Mouse (Mus musculus): ENCODE measurements around the gene Chst11. TPM values are rescaled to one million over a fixed set of nuclear protein-coding genes. Genes with fewer than 3 reads are reported as not detected.
"Not testable (repeated sequence)": the region's sequence is repeated elsewhere in the genome, so short reads cannot be mapped to it uniquely, and the experiment has no call there.

Chst11 gene
- polyA plus RNA-seq, 1 experiment: 9.6 TPM

DNA sequence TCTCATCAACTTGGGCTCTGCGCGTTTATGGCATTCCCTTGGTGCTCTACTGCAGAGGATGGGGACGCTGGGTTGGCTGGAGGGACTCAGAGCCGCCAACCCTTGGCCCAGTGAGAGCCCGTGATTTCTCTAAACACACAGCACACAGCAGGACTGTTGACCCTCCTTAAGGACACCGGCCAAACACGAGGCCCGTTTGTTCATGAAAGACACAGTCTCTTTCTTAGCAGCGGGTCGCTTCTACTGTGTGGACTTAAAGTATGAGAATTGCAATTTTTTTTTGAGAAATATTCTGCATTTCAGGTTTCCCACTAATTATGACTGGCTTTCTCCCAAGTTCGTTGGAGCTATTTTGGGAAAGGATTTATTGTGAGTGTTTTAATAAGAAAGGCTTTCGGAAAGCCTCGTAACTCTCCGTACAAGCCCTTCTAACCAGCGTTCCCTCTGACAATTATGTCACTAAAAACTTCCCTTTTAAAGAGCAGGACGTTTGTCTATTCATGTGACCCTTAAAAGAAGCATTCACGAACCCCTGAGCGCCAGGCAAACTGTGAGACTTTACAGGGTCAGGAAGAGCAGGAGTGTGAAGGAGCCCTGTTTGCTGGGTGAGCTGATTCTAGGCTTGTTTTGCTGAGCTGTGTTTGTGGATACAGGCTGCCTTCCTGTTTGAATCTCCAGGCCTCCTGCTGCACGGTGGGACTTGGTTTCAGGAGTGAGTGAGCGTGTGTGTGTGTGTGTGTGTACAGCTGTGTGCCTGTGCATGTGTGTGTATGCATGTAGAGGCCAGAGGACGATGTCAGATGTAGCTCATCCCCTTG lies 122.8 kb downstream of the Chst11 start:
- DNase-seq (ENCODE audit: low read depth): no peak

DNA sequence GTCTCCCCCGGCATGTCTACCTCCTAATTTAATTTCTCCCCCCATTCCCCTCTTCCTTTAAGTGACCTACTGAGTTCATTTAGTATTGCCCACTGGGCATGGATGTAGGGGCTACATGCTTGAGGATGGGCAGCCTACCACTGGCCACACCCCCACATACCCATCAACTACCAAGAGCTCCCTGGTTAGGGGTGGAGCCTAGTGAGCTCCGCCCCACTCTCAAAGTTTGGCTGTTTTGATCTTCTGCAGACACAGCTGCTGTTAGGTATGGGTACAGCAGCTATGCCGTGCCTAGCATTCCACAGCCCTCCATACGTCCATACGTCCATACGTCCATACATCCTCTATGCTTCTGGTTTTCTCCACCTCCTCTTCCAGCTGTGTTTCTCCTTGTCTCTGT lies 123.6 kb downstream of the Chst11 start:
- DNase-seq (ENCODE audit: low read depth): no peak

DNA sequence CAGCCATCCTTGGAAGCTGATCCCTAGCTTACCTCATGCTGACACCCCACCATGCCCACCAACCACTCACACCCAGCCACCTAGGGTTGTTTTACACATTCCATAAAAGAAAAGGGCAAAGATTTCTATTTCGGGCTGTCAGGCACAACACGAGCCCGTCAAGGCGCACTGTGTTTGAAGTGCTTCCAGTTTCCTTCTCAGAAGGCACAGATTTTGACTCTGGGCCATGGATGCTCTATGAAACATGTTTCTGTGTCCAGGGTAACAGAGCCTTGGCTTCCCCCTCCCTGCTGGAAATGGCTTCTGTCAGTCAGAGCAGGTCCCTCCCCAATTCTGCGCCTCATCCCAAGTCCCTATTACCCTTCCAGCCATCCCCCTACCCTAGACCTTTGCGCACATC lies 125.7 kb downstream of the Chst11 start:
- DNase-seq (ENCODE audit: low read depth): no peak

DNA sequence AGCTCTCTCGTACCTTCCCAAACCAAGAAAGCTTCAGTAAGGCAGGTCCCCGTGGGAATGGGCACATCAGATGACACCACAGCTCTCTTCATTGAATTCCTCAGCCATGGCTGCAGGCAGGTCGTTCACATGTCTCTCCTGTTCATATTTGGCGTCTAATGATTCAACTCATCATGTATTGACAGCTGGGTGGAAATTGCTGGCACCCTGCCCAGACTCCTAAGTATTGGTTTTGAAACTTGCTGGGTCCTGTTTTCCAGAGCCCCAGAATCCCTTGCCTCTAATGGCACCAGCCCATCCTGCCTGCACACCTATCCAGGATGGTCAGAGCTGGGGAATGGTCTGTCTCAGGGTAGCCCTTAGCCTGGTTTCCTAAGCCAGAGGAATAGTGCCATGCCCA lies 127.0 kb downstream of the Chst11 start:
- DNase-seq (ENCODE audit: low read depth): no peak

DNA sequence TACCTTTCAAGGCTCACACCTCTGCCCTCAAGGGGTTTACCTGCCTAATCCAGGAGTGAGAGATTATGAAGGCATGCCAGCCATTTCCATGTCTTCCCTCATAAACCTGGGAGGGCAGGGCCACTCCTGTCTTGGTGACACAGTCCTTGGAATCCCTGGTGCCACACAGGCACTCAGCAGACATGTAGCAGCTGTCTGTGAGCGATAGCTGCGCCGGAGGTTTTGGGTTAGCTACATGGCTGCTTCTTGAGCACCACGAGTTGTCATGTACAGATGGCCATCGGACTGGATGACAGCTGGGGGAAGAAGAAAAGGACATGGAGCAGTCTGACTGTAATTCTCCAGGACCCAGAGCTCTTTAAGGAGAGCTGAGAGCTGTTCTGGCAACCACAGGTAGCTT lies 129.3 kb downstream of the Chst11 start:
- no peak for DNase-seq (ENCODE audit: low read depth)

DNA sequence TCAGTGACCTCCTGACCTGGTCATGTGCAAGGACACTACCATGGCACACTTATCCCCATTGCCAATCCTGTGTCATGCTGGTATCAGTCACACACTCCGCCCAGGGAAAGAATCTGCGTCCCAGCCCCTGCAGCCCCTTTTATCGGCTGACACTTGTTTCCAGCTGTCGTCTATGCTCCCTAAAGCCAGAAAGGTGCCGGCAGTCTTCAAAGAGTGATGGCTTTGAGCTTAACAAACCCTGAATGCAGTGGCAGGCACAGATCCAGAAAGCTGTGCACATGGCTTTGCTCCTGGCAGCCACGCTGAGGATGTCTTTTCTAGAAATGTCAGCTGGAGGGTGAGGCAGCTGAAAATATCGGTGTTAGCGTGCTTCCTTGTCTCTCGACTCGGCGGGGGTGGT lies 131.6 kb downstream of the Chst11 start:
- no peak for DNase-seq (ENCODE audit: low read depth)

DNA sequence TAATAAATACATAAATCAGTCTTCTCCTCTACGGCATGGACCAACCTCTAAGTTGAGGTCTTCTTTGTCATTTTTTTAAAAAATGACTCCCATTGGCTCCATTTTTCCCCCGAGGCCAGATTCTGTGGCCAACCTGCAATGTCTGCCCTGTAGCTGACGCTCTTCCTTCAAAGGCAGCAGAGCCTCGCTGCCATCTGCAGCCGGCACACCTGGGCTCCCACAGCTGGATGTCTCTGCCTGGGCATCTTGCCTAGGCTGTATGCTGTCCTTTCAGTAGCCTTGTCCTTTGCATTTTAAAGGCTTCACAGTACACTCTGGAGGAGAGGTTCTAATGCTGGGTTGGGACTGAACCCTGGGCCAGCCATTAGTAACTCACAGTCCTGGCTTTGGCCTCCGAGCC lies 132.6 kb downstream of the Chst11 start:
- DNase-seq (ENCODE audit: low read depth): no peak

DNA sequence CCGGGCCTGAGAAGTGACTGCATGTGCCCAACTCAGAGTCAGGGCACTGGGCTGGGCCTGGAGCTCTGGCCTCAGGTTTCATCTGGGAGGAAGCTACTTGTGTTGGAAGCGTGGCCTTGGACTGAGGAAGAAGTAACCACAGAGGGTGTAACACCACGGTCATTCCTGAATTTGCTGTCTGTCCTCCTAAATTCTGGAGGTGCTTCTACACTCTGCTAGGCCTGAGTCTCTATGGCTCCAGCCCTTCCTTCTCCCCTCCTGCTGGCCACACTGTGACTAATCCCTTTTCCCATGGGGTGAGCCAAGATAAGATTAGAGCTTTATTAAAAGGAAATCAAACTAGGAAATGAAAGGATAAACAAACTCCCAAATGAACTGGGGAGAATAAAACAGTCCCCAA lies 133.3 kb downstream of the Chst11 start:
- DNase-seq (ENCODE audit: low read depth): no peak

DNA sequence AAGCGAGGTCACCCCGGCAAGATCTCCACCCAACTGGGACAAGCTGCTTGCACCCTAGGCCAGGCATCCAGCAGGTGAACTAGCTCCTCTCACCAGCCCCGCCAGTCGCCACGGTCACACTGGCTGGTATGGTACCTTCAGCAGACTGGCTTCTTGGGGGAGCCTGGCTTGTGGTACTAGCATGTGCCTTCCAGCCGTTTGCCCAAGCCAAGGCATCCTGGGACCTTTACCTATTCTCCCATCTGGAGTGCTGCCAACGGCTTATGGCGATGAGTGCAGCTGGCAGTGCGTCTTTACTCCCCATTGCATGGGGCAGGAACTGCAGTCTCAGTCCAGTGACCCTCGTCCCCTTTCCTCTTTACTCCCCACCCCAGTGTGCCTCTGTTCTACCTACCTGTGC lies 133.7 kb downstream of the Chst11 start:
- DNase-seq (ENCODE audit: low read depth): no peak

DNA sequence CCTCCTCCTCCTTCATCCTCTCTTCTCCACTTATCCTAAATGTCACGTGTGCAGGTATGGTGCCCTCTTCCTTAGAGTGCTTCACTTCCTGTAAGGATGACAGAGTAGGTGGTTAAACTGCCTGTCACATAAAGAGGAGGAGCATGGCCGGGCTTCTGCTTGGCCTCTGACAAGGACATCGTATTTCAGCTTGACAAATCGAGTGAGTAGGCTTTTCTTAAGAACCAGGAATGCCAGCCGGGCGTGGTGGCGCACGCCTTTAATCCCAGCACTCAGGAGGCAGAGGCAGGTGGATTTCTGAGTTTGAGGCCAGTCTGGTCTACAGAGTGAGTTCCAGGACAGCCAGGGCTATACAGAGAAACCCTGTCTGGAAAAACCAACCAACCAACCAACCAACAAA lies 134.2 kb downstream of the Chst11 start:
- DNase-seq (ENCODE audit: low read depth): not testable (repeated sequence)

DNA sequence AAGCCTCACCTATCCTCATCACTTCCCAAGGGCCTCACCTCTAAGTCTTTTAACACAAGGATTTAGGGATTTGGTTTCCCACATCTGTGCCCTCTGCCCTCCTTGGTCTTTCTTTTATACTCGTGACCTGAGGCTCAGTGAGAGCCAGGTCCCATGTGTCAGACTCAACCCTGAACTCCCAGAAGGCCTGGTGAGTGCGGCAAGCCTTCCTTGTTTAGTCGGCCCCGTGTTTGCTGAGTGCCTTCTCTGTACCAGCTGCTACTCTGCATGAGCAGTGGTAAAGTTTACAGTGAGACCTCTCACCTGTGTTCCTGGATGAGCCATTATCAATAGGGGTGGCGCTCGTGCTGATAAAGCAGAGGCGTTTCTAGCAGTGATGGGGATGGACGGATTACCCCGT lies 134.6 kb downstream of the Chst11 start:
- DNase-seq (ENCODE audit: low read depth): no peak

DNA sequence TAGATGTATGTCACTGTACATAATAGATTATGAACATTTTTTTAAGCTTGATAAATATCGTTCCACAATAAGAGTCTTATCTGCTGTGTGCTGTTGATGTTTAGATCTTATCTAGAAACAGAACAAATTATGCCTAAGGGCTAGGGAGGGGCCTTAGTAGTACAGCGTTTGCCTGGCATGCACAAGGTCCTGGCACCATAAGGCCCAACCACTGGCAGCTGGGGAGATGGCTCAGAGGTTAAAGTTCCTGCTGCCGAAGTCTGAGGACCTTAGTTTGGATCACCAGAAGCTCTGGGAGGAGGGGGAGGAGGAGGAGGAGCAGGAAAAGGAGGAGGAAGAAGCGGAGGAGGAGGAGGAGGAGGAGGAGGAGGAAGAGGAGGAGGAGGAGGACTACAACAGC lies 135.6 kb downstream of the Chst11 start:
- DNase-seq (ENCODE audit: low read depth): no peak

DNA sequence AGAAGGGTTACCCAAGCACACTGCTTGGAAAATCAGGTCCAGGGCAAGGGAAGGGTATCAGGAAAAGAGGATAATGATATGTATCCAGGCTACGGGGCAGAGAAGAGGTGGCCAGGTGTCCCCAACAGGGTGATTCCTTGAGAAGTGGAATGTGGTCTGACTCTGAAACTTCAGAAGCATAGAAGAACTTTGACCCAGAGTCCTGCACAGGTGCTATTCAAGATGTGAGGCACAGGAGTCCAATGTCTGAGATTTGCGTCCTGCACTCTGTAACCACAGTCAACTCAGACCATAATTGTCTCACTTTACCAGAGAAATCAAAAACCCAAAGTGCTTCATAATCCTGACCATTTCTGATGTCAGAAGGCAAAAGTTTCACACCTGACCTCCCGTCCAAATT lies 139.3 kb downstream of the Chst11 start:
- no peak for DNase-seq (ENCODE audit: low read depth)

DNA sequence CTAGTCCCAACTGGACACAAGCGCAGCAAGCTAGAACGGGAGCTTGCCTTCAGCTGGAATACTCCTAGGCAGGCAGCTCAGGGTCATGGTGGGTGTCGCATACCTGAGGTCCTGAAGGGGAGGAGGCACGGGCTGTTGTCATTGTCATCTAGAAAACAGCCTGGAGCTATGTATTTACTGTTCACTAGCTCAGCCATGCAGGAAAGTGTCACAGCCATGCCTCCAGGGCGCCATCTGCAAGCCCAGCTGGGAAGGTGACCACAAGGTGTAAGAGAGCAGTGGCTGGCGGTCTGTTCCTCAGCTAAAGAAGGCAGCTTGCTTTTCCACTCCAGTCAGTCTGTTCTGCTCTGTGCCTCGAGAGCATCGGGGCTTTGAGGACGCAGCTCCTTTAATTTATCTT lies 141.1 kb downstream of the Chst11 start:
- DNase-seq (ENCODE audit: low read depth): no peak

DNA sequence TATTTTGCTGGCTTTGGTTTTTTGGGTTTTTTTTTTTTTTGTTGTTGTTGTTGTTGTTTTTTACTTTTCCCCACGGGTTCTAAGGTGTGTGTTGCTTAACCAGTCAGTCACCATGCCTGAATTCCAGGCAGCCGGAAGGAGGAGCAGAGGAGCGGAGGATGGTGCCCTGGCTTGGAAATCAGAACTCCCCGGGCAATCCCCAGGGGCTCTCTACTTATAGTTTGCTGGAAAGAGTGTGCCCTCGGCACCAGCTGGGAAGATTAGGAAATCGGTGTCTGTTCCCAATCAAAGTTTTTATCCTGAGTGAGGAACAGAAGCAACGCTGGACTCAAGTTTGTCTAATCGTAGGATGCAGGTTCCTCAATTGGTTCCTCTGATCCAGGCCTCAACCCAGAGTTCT lies 143.1 kb downstream of the Chst11 start:
- no peak for DNase-seq (ENCODE audit: low read depth)

DNA sequence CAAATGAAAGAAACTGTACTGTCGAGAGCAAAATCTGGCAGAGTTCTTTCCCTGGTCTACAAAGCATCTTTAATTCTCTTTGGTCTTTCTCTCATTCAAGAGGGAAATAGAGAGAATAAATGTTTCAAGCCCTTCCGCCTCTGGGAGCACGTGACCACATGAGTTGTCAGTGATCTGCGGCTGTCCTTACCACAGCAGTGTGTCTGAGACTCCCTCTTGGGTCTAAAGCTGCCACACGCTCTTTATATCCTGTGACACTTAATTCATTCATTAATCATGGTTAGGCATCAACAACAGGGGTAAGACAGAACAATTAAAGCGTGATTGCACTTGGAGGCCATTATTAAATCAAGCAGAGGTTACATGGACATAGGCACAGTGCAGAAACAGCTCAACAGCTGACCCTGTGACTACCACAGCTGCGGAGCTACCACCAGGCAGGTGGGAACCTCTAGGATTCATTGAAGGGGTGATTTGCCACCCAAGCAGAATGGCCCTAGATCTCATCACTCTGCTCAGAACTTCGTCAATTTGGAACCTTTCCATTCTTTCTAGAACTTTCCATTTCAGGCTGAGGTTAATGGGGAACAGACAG lies 144.4 kb downstream of the Chst11 start:
- DNase-seq (ENCODE audit: low read depth): no peak

DNA sequence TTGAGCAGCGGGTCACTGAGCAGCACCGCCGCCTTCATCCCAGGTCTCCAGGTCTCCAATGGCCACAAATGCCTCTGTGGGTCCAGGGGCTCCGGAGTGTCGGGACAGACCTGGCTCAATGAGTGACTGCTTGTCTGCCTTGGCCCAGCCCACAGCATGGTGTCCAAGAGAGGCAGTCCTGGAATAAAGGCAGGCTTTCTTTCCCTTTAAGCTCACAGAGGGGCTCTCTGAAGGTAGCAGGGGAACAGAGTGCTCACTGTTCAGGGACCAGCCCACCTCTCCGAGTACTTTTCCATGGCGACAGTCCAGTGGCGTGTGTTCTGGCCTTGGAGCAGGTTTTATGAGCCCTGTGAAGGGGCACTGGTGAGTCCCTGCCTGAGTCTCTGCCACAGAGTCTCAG lies 145.3 kb downstream of the Chst11 start:
- DNase-seq (ENCODE audit: low read depth): no peak

DNA sequence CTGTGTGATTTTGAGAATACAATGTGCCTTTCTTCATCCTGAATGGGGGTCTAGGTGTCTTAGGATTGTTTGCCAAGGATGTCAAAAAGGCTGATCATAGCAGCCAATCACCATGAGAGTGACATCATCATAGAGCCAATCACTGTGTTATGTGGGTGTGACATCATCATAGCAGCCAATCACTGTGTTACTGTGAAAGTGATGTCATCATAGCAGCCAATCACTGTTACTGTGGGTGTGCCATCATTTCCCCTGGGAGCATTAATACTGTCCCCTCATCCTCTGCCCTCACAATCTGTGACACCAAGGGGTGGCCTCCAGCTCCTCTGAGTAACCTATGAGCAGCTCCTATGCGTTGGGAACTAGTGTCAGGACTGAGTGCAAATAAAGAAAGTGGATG lies 146.6 kb downstream of the Chst11 start:
- DNase-seq (ENCODE audit: low read depth): no peak

DNA sequence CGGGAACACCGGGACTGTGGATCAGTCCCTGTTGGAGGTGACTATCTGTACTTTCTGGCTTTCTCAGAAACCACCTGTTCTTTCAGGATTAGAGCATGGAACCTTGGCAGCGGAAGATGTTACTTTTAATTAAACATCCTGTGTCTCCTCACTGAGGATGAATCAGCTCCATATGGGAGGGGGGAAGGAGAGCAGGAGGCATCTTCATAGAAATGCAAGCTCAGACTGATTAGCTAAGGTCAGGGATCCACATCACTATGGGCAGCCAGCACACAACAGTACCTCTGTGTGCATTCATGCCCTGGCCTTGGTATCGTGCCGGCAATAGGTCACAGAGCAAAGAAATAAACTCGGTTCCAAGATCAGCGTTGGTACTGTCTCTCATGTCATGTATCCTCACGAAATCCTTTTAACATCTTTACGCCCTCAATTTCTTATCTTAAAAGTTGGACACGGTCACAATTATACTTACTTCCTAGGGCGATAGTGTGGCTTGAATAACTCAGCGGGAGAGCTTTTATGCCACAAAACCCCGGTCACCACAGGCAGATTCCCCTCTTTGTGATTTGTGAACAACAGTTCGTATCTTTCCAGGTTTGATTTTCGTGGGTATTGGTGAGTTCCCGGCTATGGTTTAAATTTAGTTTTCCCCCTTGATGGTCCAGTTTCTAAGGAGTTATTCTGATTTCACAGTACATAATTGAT lies 148.7 kb downstream of the Chst11 start:
- DNase-seq (ENCODE audit: low read depth): no peak

DNA sequence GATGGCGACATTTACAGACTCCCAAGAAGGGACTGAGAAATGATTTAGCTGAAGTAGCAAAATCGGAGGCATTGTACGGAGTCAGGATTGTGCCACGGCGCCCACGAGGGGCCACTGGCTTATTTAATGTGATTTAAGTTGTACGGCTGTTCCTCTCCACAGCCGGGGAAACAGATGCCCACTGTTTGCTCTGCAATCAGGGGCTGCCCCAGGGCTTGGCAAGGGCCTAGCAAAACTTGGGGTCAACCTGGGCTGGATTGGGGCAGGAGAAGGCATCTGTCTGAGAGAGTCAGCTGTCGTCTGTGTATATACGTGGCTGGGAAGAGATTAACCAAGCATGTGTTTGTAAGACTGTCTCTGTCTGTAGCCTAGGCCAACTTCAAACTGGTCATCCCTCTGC lies 149.6 kb downstream of the Chst11 start:
- no peak for DNase-seq (ENCODE audit: low read depth)

DNA sequence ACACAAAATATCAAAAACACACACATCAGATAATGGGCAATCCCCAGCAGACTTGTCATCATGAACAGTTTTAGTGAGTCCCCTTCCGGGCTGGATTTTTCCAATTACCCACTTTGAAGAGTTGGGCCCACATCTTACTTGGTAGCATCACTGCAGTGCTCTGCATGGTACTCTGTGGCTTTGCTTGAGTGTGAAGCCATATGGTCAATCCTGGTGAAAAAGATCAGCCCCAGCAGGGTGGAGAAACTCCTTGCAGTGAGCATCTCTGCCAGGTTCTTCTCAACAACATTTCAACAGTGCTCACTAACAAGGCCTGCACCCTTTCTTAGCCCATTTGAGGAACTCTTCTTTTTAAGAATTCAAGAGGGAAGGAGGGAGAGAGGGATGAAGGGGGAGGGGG lies 150.7 kb downstream of the Chst11 start:
- DNase-seq (ENCODE audit: low read depth): no peak

DNA sequence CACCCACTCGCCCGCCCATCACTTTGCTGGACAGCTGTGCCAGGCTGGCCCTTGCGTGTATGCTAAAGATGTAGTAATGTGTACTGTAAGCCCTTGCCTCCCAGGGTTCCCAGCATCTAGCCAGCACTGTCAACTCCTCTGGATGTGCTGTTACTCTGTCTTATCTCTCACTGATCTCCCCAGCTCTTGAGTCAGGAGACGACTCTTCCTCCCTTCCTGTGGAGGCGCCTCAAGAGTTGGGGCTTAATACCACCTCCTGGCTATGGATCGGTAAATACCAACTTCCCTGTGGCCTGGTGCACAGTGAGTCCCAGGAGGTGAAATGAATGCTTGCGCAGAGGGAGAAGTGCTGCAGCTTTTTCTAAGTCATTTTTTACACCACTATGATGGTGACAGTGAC lies 151.8 kb downstream of the Chst11 start:
- DNase-seq (ENCODE audit: low read depth): no peak

DNA sequence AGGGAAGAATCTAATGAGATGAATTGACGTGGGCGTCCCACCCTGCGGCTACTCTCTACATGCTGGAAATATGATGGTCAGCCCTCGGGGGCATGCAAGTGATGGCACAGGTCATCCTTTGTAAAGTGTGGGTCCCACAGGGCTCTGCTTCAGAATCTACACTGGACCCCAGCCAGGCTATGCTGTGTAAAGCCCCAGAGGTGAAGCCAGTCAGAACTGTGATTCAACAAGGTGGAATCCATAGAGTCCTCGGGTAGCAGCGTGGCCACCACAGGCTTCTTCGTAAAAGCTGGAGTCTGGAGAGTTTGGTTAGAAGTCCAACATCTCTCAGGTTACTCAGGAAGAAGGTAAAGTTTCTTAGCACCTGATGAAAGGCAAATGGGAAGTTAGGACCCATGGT lies 154.0 kb downstream of the Chst11 start:
- no peak for DNase-seq (ENCODE audit: low read depth)
